Mouse (Mus musculus): ENCODE results near the gene Fam219b. TPM values are rescaled to one million over a fixed set of nuclear protein-coding genes. Genes with fewer than 3 reads are reported as not detected.
A peak's percentile ranks its signal among the peaks of the same experiment; 100 is the strongest.

Gene Fam219b
- total RNA-seq (2014; rRNA removed), result 25.1 and 29.9 TPM in 2 replicates
- 19.8 and 26.8 TPM in 2 replicates for polyA plus RNA-seq (2015; fragmentation: Nextera tagmentation; extraction: Ambion mirVana)

DNA sequence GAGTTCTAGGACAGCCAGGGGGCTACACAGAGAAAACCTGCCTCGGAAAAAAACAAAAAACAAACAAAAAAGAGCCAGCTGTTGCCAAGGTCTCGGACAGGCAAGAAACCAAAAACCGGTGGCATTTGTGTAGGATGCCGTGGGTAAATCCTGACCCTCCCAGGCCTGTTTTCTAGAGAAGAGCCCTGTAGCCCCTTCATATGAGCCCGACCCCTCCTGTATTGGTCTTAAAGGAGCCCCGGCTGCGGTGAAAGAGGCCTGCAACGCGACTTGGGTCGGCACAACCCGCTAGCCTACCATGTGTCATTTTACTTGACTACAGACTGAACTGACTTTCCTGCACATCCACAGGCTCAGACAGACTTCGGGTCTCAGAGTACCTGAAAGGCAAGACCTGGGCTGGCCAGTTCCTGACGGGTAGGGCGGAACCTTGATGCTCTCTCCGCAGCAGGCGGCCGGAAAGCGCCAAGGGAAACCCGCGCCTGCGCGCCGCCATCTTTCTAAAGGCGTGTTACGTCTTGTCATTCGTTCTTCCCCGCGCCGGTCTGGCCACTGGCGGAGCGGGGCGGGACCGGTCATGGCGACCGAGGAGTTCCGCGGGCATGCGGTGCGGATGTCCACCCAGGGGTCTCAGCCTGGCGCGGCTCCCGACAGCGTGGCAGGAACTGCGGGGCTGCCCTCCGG lies at the start of gene Fam219b:
Gene Fam219b, plus strand, starts transcription at position 485 of the 684 bp plus-strand sequence.
- Histone ChIP-seq H3K4me1 (ENCODE audit: insufficient read depth) (peaks cover 9% of the 10 kb centered on the region), H3K4me2 (ENCODE audit: low read depth) (peak within 1 kb of the TSS; percentile 70), H3K27me3 (ENCODE audit: insufficient read depth, low read length) (no peaks in the 10 kb centered on the region), H3K36me3 (ENCODE audit: insufficient read depth) (peaks cover 45% of the 10 kb centered on the region), H3K27ac (ENCODE audit: low read depth, low read length) (peak within 1 kb of the TSS; percentile 91), H3K9me3 (ENCODE audit: low read length) (no peaks in the 10 kb centered on the region), H3K9ac (peak within 1 kb of the TSS; percentile 84), H3K4me3 (ENCODE audit: low read depth, low read length) (peak within 1 kb of the TSS; percentile 84)
- peak; percentile 95 for ATAC-seq
- no peak for TF ChIP-seq CTCF (IDR thresholded peaks at IDR 0.05; ENCODE audit: low read depth)
- WGBS, result 1% methylated on average over 44 of the region's 45 CpGs
- peak; percentile 93 for DNase-seq

DNA sequence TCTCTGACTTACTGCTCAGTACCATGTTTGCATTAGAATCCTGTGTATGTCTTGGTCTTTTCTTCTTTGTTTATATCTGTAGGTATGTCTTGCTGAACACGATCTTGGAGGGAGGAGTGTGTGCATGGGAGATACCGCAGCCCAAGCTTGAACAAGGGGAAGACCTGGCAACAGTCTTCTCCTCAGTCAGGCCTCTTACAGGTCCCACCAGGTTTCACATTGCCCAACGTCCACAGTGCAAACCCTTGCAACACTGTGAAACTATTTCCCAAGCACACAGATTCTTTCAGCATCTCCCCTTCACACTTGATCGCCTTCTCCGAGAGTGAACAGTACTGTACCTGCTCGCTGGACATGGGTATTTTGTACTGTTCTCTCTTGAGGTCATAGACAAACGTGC lies 49.5 kb upstream of the Fam219b start:
- Histone ChIP-seq H3K4me1 (ENCODE audit: insufficient read depth) (no peaks in the 10 kb centered on the region), H3K9ac (no peak overlapping the region), H3K27ac (ENCODE audit: low read depth, low read length) (no peak overlapping the region), H3K36me3 (ENCODE audit: insufficient read depth) (no peaks in the 10 kb centered on the region), H3K4me2 (ENCODE audit: low read depth) (no peak overlapping the region), H3K27me3 (ENCODE audit: insufficient read depth, low read length) (no peaks in the 10 kb centered on the region), H3K9me3 (ENCODE audit: low read length) (no peaks in the 10 kb centered on the region), H3K4me3 (ENCODE audit: low read depth, low read length) (no peak overlapping the region)
- DNase-seq (no peak), ATAC-seq (no peak)
- no peak for TF ChIP-seq CTCF (IDR thresholded peaks at IDR 0.05; ENCODE audit: low read depth)
- 74% methylated on average over 7 of the region's 7 CpGs for WGBS

GRCm38 (mm10) chr9:57493532-57493931 lies 43.8 kb upstream of the Fam219b start:
- no peaks in the 10 kb centered on the region for H3K27me3 ChIP-seq (ENCODE audit: insufficient read depth, low read length)
- DNase-seq, result no peak
- no peak overlapping the region for H3K4me3 ChIP-seq (ENCODE audit: low read depth, low read length)
- H3K4me1 ChIP-seq (ENCODE audit: insufficient read depth), result no peaks in the 10 kb centered on the region
- no peak for TF ChIP-seq CTCF (IDR thresholded peaks at IDR 0.05; ENCODE audit: low read depth)
- peak; percentile 54; the same call in 1 of the 2 replicates for ATAC-seq
- no peak overlapping the region for H3K4me2 ChIP-seq (ENCODE audit: low read depth)
- H3K36me3 ChIP-seq (ENCODE audit: insufficient read depth), result no peaks in the 10 kb centered on the region
- H3K27ac ChIP-seq (ENCODE audit: low read depth, low read length), result no peak overlapping the region
- no peaks in the 10 kb centered on the region for H3K9me3 ChIP-seq (ENCODE audit: low read length)
- H3K9ac ChIP-seq, result no peak overlapping the region
- WGBS, result 93% methylated on average over 2 of the region's 2 CpGs

- no peak for ATAC-seq
- no peak for DNase-seq
- TF ChIP-seq CTCF (IDR thresholded peaks at IDR 0.05; ENCODE audit: low read depth), result no peak
- no peaks in the 10 kb centered on the region for H3K4me1 ChIP-seq (ENCODE audit: insufficient read depth)
- no peaks in the 10 kb centered on the region for H3K9me3 ChIP-seq (ENCODE audit: low read length)
- no peak overlapping the region for H3K27ac ChIP-seq (ENCODE audit: low read depth, low read length)
- H3K27me3 ChIP-seq (ENCODE audit: insufficient read depth, low read length), result no peaks in the 10 kb centered on the region
- no peak overlapping the region for H3K4me3 ChIP-seq (ENCODE audit: low read depth, low read length)
- H3K4me2 ChIP-seq (ENCODE audit: low read depth), result no peak overlapping the region
- H3K9ac ChIP-seq, result no peak overlapping the region
- no peaks in the 10 kb centered on the region for H3K36me3 ChIP-seq (ENCODE audit: insufficient read depth)
These were observed 42.4 kb upstream of the Fam219b start for GRCm38 (mm10) chr9:57494970-57495369.

GRCm38 (mm10) chr9:57497236-57497635 lies 40.1 kb upstream of the Fam219b start:
- Histone ChIP-seq H3K27me3 (ENCODE audit: insufficient read depth, low read length) (no peaks in the 10 kb centered on the region), H3K4me3 (ENCODE audit: low read depth, low read length) (no peak overlapping the region), H3K4me2 (ENCODE audit: low read depth) (no peak overlapping the region), H3K9me3 (ENCODE audit: low read length) (no peaks in the 10 kb centered on the region), H3K27ac (ENCODE audit: low read depth, low read length) (no peak overlapping the region), H3K4me1 (ENCODE audit: insufficient read depth) (peaks cover 9% of the 10 kb centered on the region), H3K36me3 (ENCODE audit: insufficient read depth) (no peaks in the 10 kb centered on the region), H3K9ac (no peak overlapping the region)
- no peak for DNase-seq
- ATAC-seq, result no peak
- WGBS, result 61% methylated on average over 5 of the region's 5 CpGs
- no peak for TF ChIP-seq CTCF (IDR thresholded peaks at IDR 0.05; ENCODE audit: low read depth)

DNA sequence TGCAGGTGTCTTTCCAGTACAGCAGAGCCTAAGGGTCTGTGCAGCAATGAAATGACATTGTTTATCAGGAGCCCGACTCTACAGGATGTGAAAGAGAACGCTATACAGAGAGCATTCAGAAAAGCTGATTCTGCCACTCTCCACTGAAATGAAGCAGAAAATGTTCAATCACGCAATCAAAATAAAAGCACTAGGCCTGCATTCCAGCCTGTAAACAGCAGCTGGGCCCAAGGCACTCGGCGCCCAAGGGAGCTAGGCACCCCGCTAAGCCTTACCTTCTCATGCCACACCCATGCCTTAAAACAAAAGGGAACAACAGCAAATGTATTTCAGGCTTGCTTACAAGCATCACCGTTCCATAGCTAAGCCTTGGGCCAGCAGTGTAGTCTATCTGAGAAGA lies 38.8 kb upstream of the Fam219b start:
- H3K27ac ChIP-seq (ENCODE audit: low read depth, low read length), result peak overlapping the region; percentile 31
- H3K27me3 ChIP-seq (ENCODE audit: insufficient read depth, low read length), result no peaks in the 10 kb centered on the region
- peaks cover 16% of the 10 kb centered on the region for H3K4me1 ChIP-seq (ENCODE audit: insufficient read depth)
- ATAC-seq, result no peak
- no peak overlapping the region for H3K4me3 ChIP-seq (ENCODE audit: low read depth, low read length)
- no peak overlapping the region for H3K9ac ChIP-seq
- TF ChIP-seq CTCF (IDR thresholded peaks at IDR 0.05; ENCODE audit: low read depth), result no peak
- 29% methylated on average over 7 of the region's 7 CpGs for WGBS
- no peaks in the 10 kb centered on the region for H3K9me3 ChIP-seq (ENCODE audit: low read length)
- H3K4me2 ChIP-seq (ENCODE audit: low read depth), result no peak overlapping the region
- no peak for DNase-seq
- H3K36me3 ChIP-seq (ENCODE audit: insufficient read depth), result no peaks in the 10 kb centered on the region

DNA sequence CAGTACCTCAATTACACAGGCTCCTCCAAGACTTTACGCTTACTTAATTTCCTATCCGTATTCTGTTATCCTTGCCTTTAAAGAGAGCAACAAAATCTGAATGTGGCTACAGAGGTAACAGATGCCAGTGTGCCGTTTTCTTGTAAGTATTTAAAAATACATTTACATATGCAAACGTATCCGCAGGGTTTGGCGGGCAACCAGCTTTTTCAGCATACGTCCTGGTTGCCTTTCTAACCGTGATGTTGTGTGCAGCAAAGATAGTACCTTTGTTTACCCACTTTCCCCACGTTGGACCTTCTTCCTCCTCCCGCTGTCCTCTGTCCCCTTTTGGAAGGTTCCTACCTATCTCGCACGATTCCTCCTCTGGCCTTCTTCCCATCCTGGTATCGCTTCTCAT lies 35.9 kb upstream of the Fam219b start:
- no peak for ATAC-seq
- H3K4me3 ChIP-seq (ENCODE audit: low read depth, low read length), result peak overlapping the region; percentile 41
- peak overlapping the region; percentile 95 for H3K4me2 ChIP-seq (ENCODE audit: low read depth)
- peak overlapping the region; percentile 79 for H3K27ac ChIP-seq (ENCODE audit: low read depth, low read length)
- 0 out of 2 replicates have a peak, but pooled peaks cover 8% of the 10 kb centered on the region for H3K27me3 ChIP-seq (ENCODE audit: insufficient read depth, low read length)
- peaks cover 27% of the 10 kb centered on the region for H3K4me1 ChIP-seq (ENCODE audit: insufficient read depth)
- H3K36me3 ChIP-seq (ENCODE audit: insufficient read depth), result no peaks in the 10 kb centered on the region
- peak overlapping the region; percentile 10 for H3K9ac ChIP-seq
- H3K9me3 ChIP-seq (ENCODE audit: low read length), result no peaks in the 10 kb centered on the region
- 4% methylated on average over 13 of the region's 13 CpGs for WGBS
- TF ChIP-seq CTCF (IDR thresholded peaks at IDR 0.05; ENCODE audit: low read depth), result no peak
- DNase-seq, result no peak

Measured in forebrain, postnatal 0 days (tissue).